Mouse (Mus musculus): Measurements from ENCODE around the gene Zeb2. TPM values are rescaled to one million over a fixed set of nuclear protein-coding genes. Genes with fewer than 3 reads are reported as not detected.

Gene Zeb2
- polyA plus RNA-seq, 1 experiment from 2014 or later, result 53.6 TPM

DNA sequence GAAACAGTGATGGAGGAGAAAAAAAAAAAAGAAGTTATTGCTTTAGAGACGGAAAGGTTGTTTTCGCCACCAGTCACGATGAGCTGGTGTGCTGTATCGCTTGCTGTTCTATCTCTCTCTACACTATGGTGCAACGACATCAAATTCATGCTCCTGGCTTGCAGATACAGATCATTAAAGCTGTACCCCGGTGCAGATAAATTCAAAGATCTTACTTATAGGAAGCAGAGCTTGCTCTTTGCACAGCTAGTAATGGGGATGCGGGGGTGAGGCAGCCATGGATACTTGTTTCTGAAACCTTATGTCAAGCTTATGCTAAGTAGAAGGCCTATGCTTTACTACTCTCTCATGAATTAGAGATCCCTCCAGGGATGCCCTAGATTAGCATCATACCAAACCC is 23.7 kb downstream of the Zeb2 start:
- no peak for ATAC-seq (ENCODE audit: insufficient number of reproducible peaks, low FRiP score, low TSS enrichment, low read depth)
- no peak overlapping the region for H3K27ac ChIP-seq
- WGBS, result 85% methylated on average over 7 of the region's 7 CpGs

DNA sequence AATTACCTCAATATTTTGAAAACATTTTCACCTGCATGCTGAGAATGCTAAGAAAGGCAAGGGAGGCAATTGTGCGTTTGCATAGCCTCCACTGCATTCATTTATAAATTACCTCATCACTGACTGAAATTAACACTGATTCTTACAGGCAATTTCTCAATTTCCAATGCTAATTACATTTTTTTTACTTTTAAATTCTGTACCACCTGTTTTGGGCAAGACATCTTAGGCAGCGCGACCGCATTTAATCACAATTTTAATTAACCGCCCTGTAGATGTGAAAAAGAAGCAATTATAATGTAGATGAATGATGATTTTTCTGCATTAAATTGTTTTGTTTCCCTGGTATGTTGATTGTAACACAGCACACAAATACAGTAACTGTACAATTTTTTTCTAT is 24.5 kb downstream of the Zeb2 start:
- Histone ChIP-seq H3K27ac (no peak overlapping the region), H3K27me3 (no peaks in the 10 kb centered on the region), H3K4me2 (no peak overlapping the region), H3K4me3 (no peak overlapping the region), H3K9me3 (no peaks in the 10 kb centered on the region), H3K9ac (no peak overlapping the region), H3K36me3 (no peaks in the 10 kb centered on the region), H3K4me1 (peaks cover 12% of the 10 kb centered on the region)
- 95% methylated on average over 5 of the region's 5 CpGs for WGBS
- no peak for ATAC-seq (ENCODE audit: insufficient number of reproducible peaks, low FRiP score, low TSS enrichment, low read depth)

More for the DNA sequence above, 23.7 kb downstream of the Zeb2 start:
- Histone ChIP-seq H3K4me2 (no peak overlapping the region), H3K36me3 (no peaks in the 10 kb centered on the region), H3K9me3 (no peaks in the 10 kb centered on the region), H3K27me3 (no peaks in the 10 kb centered on the region), H3K4me1 (peaks cover 14% of the 10 kb centered on the region), H3K9ac (no peak overlapping the region), H3K4me3 (no peak overlapping the region)

DNA sequence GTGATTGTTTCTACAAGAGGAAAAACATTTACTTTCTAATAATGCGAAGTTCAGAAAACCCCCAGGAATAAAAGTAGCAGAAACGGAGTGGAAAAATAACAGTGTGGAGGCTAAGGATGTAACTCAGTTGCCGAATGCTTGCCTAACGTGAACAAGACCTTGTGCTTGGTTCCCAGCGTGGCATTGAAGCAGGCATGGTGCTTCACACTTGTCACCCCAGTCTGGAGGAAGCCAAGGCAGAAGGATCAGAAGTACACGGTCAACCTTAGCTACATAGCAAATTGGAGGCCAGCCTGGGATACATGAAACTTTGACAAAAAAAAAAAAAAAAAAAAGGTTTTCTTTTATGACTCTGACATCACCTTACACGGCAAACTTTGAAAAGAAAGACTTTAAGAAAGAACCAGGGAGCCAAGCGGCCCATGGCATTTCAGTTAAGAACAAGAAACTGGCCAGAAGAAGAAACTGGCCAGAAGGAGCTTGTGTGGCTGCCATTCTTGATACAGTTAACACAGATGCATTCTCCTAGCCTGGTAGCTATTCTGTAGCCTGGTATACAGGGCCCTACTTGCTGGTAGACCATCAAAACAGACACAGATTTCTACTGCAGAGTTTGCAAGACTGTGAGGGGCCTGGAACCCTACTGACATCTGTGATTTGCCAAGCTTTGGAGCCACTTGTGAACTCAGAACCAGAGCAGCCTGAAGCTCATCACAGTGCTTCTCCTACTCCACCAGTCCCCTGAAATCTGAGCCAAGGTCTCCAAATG is 26.5 kb downstream of the Zeb2 start:
- H3K9ac ChIP-seq, result no peak overlapping the region

GRCm38 (mm10) chr2:45089251-45089530 is 28.0 kb downstream of the Zeb2 start:
- no peaks in the 10 kb centered on the region for H3K36me3 ChIP-seq
- no peak overlapping the region for H3K9ac ChIP-seq
- H3K4me1 ChIP-seq, result peaks cover 6% of the 10 kb centered on the region
- no peak overlapping the region for H3K27ac ChIP-seq
- H3K4me2 ChIP-seq, result no peak overlapping the region
- WGBS, result 71% methylated on average over 3 of the region's 3 CpGs
- no peaks in the 10 kb centered on the region for H3K9me3 ChIP-seq
- H3K27me3 ChIP-seq, result no peaks in the 10 kb centered on the region
- ATAC-seq (ENCODE audit: insufficient number of reproducible peaks, low FRiP score, low TSS enrichment, low read depth), result no peak
- no peak overlapping the region for H3K4me3 ChIP-seq

More for the DNA sequence above, 26.5 kb downstream of the Zeb2 start:
- WGBS, result 88% methylated on average over 8 of the region's 8 CpGs
- H3K4me3 ChIP-seq, result no peak overlapping the region
- H3K4me1 ChIP-seq, result peaks cover 6% of the 10 kb centered on the region
- no peak for ATAC-seq (ENCODE audit: insufficient number of reproducible peaks, low FRiP score, low TSS enrichment, low read depth)
- no peaks in the 10 kb centered on the region for H3K36me3 ChIP-seq
- H3K9me3 ChIP-seq, result no peaks in the 10 kb centered on the region
- H3K4me2 ChIP-seq, result no peak overlapping the region
- H3K27ac ChIP-seq, result no peak overlapping the region
- no peaks in the 10 kb centered on the region for H3K27me3 ChIP-seq

GRCm38 (mm10) chr2:45088435-45089250 is 28.6 kb downstream of the Zeb2 start:
- Histone ChIP-seq H3K27ac (no peak overlapping the region), H3K4me3 (no peak overlapping the region), H3K4me1 (peaks cover 6% of the 10 kb centered on the region), H3K36me3 (no peaks in the 10 kb centered on the region), H3K9me3 (no peaks in the 10 kb centered on the region), H3K4me2 (no peak overlapping the region), H3K9ac (no peak overlapping the region), H3K27me3 (no peaks in the 10 kb centered on the region)
- 53% methylated on average over 15 of the region's 15 CpGs for WGBS
- ATAC-seq (ENCODE audit: insufficient number of reproducible peaks, low FRiP score, low TSS enrichment, low read depth), result no peak

DNA sequence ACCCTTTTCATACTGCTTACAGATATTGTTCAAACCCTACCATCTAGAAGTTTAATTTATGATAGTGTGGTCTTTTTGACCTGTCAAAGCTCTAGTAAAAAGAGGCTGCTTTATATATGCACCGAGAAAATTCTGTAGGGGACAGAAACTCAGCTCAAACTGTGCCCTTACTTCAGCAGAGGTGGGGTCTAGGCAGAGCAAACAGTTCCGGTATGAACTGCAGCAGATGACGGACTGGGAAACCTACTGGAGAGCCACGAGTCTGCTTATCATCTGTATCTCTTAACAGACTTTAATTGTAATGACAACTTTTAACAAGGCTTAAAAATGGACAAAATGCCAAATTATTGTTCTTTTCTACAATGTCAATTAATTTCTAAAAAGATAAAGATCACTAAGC is 30.0 kb downstream of the Zeb2 start:
- Histone ChIP-seq H3K4me1 (peaks cover 6% of the 10 kb centered on the region), H3K27ac (no peak overlapping the region), H3K9me3 (no peaks in the 10 kb centered on the region), H3K36me3 (no peaks in the 10 kb centered on the region), H3K4me3 (no peak overlapping the region), H3K27me3 (no peaks in the 10 kb centered on the region), H3K9ac (no peak overlapping the region), H3K4me2 (no peak overlapping the region)
- WGBS, result 49% methylated on average over 4 of the region's 4 CpGs
- no peak for ATAC-seq (ENCODE audit: insufficient number of reproducible peaks, low FRiP score, low TSS enrichment, low read depth)

GRCm38 (mm10) chr2:45085653-45086052 is 31.5 kb downstream of the Zeb2 start:
- Histone ChIP-seq H3K27ac (no peak overlapping the region), H3K36me3 (no peaks in the 10 kb centered on the region), H3K9me3 (no peaks in the 10 kb centered on the region), H3K9ac (no peak overlapping the region), H3K4me2 (no peak overlapping the region), H3K4me1 (peaks cover 6% of the 10 kb centered on the region), H3K4me3 (no peak overlapping the region), H3K27me3 (no peaks in the 10 kb centered on the region)
- 84% methylated on average over 5 of the region's 5 CpGs for WGBS
- ATAC-seq (ENCODE audit: insufficient number of reproducible peaks, low FRiP score, low TSS enrichment, low read depth), result no peak

- Histone ChIP-seq H3K9ac (no peak overlapping the region), H3K4me3 (no peak overlapping the region), H3K4me1 (no peaks in the 10 kb centered on the region), H3K27ac (no peak overlapping the region), H3K4me2 (no peak overlapping the region), H3K9me3 (no peaks in the 10 kb centered on the region), H3K27me3 (no peaks in the 10 kb centered on the region), H3K36me3 (no peaks in the 10 kb centered on the region)
- no peak for ATAC-seq (ENCODE audit: insufficient number of reproducible peaks, low FRiP score, low TSS enrichment, low read depth)
- WGBS, result 64% methylated on average over 10 of the region's 10 CpGs
These were observed 34.2 kb downstream of the Zeb2 start for GRCm38 (mm10) chr2:45083042-45083441.

- no peak overlapping the region for H3K4me2 ChIP-seq
- no peaks in the 10 kb centered on the region for H3K9me3 ChIP-seq
- no peaks in the 10 kb centered on the region for H3K36me3 ChIP-seq
- no peak overlapping the region for H3K27ac ChIP-seq
- no peak overlapping the region for H3K9ac ChIP-seq
- no peaks in the 10 kb centered on the region for H3K4me1 ChIP-seq
- no peaks in the 10 kb centered on the region for H3K27me3 ChIP-seq
- ATAC-seq (ENCODE audit: insufficient number of reproducible peaks, low FRiP score, low TSS enrichment, low read depth), result no peak
- H3K4me3 ChIP-seq, result no peak overlapping the region
- 80% methylated on average over 4 of the region's 4 CpGs for WGBS
These were observed 35.6 kb downstream of the Zeb2 start for GRCm38 (mm10) chr2:45081559-45081958.

GRCm38 (mm10) chr2:45077938-45078487 is 39.2 kb downstream of the Zeb2 start:
- Histone ChIP-seq H3K4me1 (no peaks in the 10 kb centered on the region), H3K4me2 (no peak overlapping the region), H3K4me3 (no peak overlapping the region), H3K9me3 (no peaks in the 10 kb centered on the region), H3K27ac (no peak overlapping the region), H3K27me3 (no peaks in the 10 kb centered on the region), H3K9ac (no peak overlapping the region), H3K36me3 (no peaks in the 10 kb centered on the region)
- 68% methylated on average over 3 of the region's 3 CpGs for WGBS
- no peak for ATAC-seq (ENCODE audit: insufficient number of reproducible peaks, low FRiP score, low TSS enrichment, low read depth)

- 86% methylated on average over 5 of the region's 5 CpGs for WGBS
- no peaks in the 10 kb centered on the region for H3K36me3 ChIP-seq
- ATAC-seq (ENCODE audit: insufficient number of reproducible peaks, low FRiP score, low TSS enrichment, low read depth), result no peak
These were observed 39.8 kb downstream of the Zeb2 start for GRCm38 (mm10) chr2:45077383-45077782.

GRCm38 (mm10) chr2:45073025-45073424 is 44.2 kb downstream of the Zeb2 start:
- no peak overlapping the region for H3K9ac ChIP-seq
- H3K36me3 ChIP-seq, result no peaks in the 10 kb centered on the region
- 41% methylated on average over 6 of the region's 6 CpGs for WGBS
- no peak overlapping the region for H3K4me2 ChIP-seq
- ATAC-seq (ENCODE audit: insufficient number of reproducible peaks, low FRiP score, low TSS enrichment, low read depth), result no peak
- H3K27me3 ChIP-seq, result no peaks in the 10 kb centered on the region
- no peak overlapping the region for H3K4me3 ChIP-seq
- no peak overlapping the region for H3K27ac ChIP-seq
- peaks cover 16% of the 10 kb centered on the region for H3K4me1 ChIP-seq
- H3K9me3 ChIP-seq, result no peaks in the 10 kb centered on the region

More at GRCm38 (mm10) chr2:45077383-45077782, 39.8 kb downstream of the Zeb2 start:
- no peak overlapping the region for H3K27ac ChIP-seq
- H3K27me3 ChIP-seq, result no peaks in the 10 kb centered on the region
- no peaks in the 10 kb centered on the region for H3K9me3 ChIP-seq
- H3K4me3 ChIP-seq, result no peak overlapping the region
- H3K4me1 ChIP-seq, result 0 out of 2 replicates have a peak, but pooled peaks cover 2% of the 10 kb centered on the region
- no peak overlapping the region for H3K9ac ChIP-seq
- H3K4me2 ChIP-seq, result no peak overlapping the region
